Mouse (Mus musculus): ENCODE results near the gene Enpep. TPM values are rescaled to one million over a fixed set of nuclear protein-coding genes. Genes with fewer than 3 reads are reported as not detected.

Enpep gene
- polyA plus RNA-seq, 1 experiment = not detected

- no peaks in the 10 kb centered on the region for H3K79me3 ChIP-seq (ENCODE audit: low read depth)
- H3K36me3 ChIP-seq (ENCODE audit: control insufficient read depth, insufficient read depth) = no peaks in the 10 kb centered on the region
- H3K27me3 ChIP-seq (ENCODE audit: control insufficient read depth, insufficient read depth, insufficient read length) = no peaks in the 10 kb centered on the region
- H3ac ChIP-seq (ENCODE audit: control insufficient read depth, insufficient read length, low read depth) = no peak overlapping the region
- H3K4me3 ChIP-seq (ENCODE audit: insufficient read depth, poor library complexity, severe bottlenecking) = no peak overlapping the region
- TF ChIP-seq MAX (IDR thresholded peaks at IDR 0.05) (no peak), MYOG (IDR thresholded peaks at IDR 0.05; ENCODE audit: control insufficient read depth, extremely low read depth, insufficient read length) (no peak), USF1 (IDR thresholded peaks at IDR 0.05; ENCODE audit: low read depth) (no peak), FOSL1 (IDR thresholded peaks at IDR 0.05; ENCODE audit: insufficient read depth, low read length, poor library complexity, severe bottlenecking) (no peak), MYOD1 (IDR thresholded peaks at IDR 0.05; ENCODE audit: control insufficient read depth, insufficient read length, low read depth) (no peak), CTCF (IDR thresholded peaks at IDR 0.05; ENCODE audit: control insufficient read depth, insufficient read depth, insufficient read length) (no peak), CEBPB (IDR thresholded peaks at IDR 0.05; ENCODE audit: low read depth) (no peak)
- H3K79me2 ChIP-seq (ENCODE audit: control insufficient read depth, insufficient read depth) = no peaks in the 10 kb centered on the region
Observed at GRCm38 (mm10) chr3:129328056-129328455, 4.5 kb downstream of the Enpep start.

- H3K36me3 ChIP-seq (ENCODE audit: control insufficient read depth, insufficient read depth) = no peaks in the 10 kb centered on the region
- TF ChIP-seq USF1 (IDR thresholded peaks at IDR 0.05; ENCODE audit: low read depth) = no peak
- no peak for TF ChIP-seq FOSL1 (IDR thresholded peaks at IDR 0.05; ENCODE audit: insufficient read depth, low read length, poor library complexity, severe bottlenecking)
- TF ChIP-seq MYOD1 (IDR thresholded peaks at IDR 0.05; ENCODE audit: control insufficient read depth, insufficient read length, low read depth) = no peak
- TF ChIP-seq CEBPB (IDR thresholded peaks at IDR 0.05; ENCODE audit: low read depth) = no peak
- TF ChIP-seq MAX (IDR thresholded peaks at IDR 0.05) = no peak
- no peak for TF ChIP-seq MYOG (IDR thresholded peaks at IDR 0.05; ENCODE audit: control insufficient read depth, extremely low read depth, insufficient read length)
- TF ChIP-seq CTCF (IDR thresholded peaks at IDR 0.05; ENCODE audit: control insufficient read depth, insufficient read depth, insufficient read length) = no peak
- no peaks in the 10 kb centered on the region for H3K79me3 ChIP-seq (ENCODE audit: low read depth)
- H3K4me3 ChIP-seq (ENCODE audit: insufficient read depth, poor library complexity, severe bottlenecking) = no peak overlapping the region
- H3K79me2 ChIP-seq (ENCODE audit: control insufficient read depth, insufficient read depth) = no peaks in the 10 kb centered on the region
- no peak overlapping the region for H3ac ChIP-seq (ENCODE audit: control insufficient read depth, insufficient read length, low read depth)
- H3K27me3 ChIP-seq (ENCODE audit: control insufficient read depth, insufficient read depth, insufficient read length) = no peaks in the 10 kb centered on the region
Observed at GRCm38 (mm10) chr3:129321585-129321984, 10.9 kb downstream of the Enpep start.

GRCm38 (mm10) chr3:129317032-129317729, 15.3 kb downstream of the Enpep start:
- TF ChIP-seq MAX (IDR thresholded peaks at IDR 0.05) (no peak), MYOD1 (IDR thresholded peaks at IDR 0.05; ENCODE audit: control insufficient read depth, insufficient read length, low read depth) (no peak), USF1 (IDR thresholded peaks at IDR 0.05; ENCODE audit: low read depth) (no peak), FOSL1 (IDR thresholded peaks at IDR 0.05; ENCODE audit: insufficient read depth, low read length, poor library complexity, severe bottlenecking) (no peak), MYOG (IDR thresholded peaks at IDR 0.05; ENCODE audit: control insufficient read depth, extremely low read depth, insufficient read length) (no peak), CTCF (IDR thresholded peaks at IDR 0.05; ENCODE audit: control insufficient read depth, insufficient read depth, insufficient read length) (no peak), CEBPB (IDR thresholded peaks at IDR 0.05; ENCODE audit: low read depth) (no peak)
- Histone ChIP-seq H3K79me2 (ENCODE audit: control insufficient read depth, insufficient read depth) (no peaks in the 10 kb centered on the region), H3K4me3 (ENCODE audit: insufficient read depth, poor library complexity, severe bottlenecking) (no peak overlapping the region), H3K79me3 (ENCODE audit: low read depth) (no peaks in the 10 kb centered on the region), H3ac (ENCODE audit: control insufficient read depth, insufficient read length, low read depth) (no peak overlapping the region), H3K36me3 (ENCODE audit: control insufficient read depth, insufficient read depth) (no peaks in the 10 kb centered on the region), H3K27me3 (ENCODE audit: control insufficient read depth, insufficient read depth, insufficient read length) (no peaks in the 10 kb centered on the region)

GRCm38 (mm10) chr3:129313671-129314415, 18.7 kb downstream of the Enpep start:
- Histone ChIP-seq H3ac (ENCODE audit: control insufficient read depth, insufficient read length, low read depth) (no peak overlapping the region), H3K27me3 (ENCODE audit: control insufficient read depth, insufficient read depth, insufficient read length) (no peaks in the 10 kb centered on the region), H3K79me2 (ENCODE audit: control insufficient read depth, insufficient read depth) (no peaks in the 10 kb centered on the region), H3K4me3 (ENCODE audit: insufficient read depth, poor library complexity, severe bottlenecking) (no peak overlapping the region), H3K36me3 (ENCODE audit: control insufficient read depth, insufficient read depth) (no peaks in the 10 kb centered on the region), H3K79me3 (ENCODE audit: low read depth) (no peaks in the 10 kb centered on the region)
- TF ChIP-seq MYOG (IDR thresholded peaks at IDR 0.05; ENCODE audit: control insufficient read depth, extremely low read depth, insufficient read length) = no peak
- TF ChIP-seq MYOD1 (IDR thresholded peaks at IDR 0.05; ENCODE audit: control insufficient read depth, insufficient read length, low read depth) = no peak
- no peak for TF ChIP-seq FOSL1 (IDR thresholded peaks at IDR 0.05; ENCODE audit: insufficient read depth, low read length, poor library complexity, severe bottlenecking)
- TF ChIP-seq CEBPB (IDR thresholded peaks at IDR 0.05; ENCODE audit: low read depth) = no peak
- TF ChIP-seq USF1 (IDR thresholded peaks at IDR 0.05; ENCODE audit: low read depth) = no peak
- no peak for TF ChIP-seq MAX (IDR thresholded peaks at IDR 0.05)
- TF ChIP-seq CTCF (IDR thresholded peaks at IDR 0.05; ENCODE audit: control insufficient read depth, insufficient read depth, insufficient read length) = no peak

- H3K4me3 ChIP-seq (ENCODE audit: insufficient read depth, poor library complexity, severe bottlenecking) = no peak overlapping the region
- H3K27me3 ChIP-seq (ENCODE audit: control insufficient read depth, insufficient read depth, insufficient read length) = no peaks in the 10 kb centered on the region
- TF ChIP-seq FOSL1 (IDR thresholded peaks at IDR 0.05; ENCODE audit: insufficient read depth, low read length, poor library complexity, severe bottlenecking) (peak; percentile 15), MYOG (IDR thresholded peaks at IDR 0.05; ENCODE audit: control insufficient read depth, extremely low read depth, insufficient read length) (no peak), CEBPB (IDR thresholded peaks at IDR 0.05; ENCODE audit: low read depth) (no peak)
- no peak overlapping the region for H3ac ChIP-seq (ENCODE audit: control insufficient read depth, insufficient read length, low read depth)
- no peaks in the 10 kb centered on the region for H3K36me3 ChIP-seq (ENCODE audit: control insufficient read depth, insufficient read depth)
- no peaks in the 10 kb centered on the region for H3K79me2 ChIP-seq (ENCODE audit: control insufficient read depth, insufficient read depth)
- H3K79me3 ChIP-seq (ENCODE audit: low read depth) = no peaks in the 10 kb centered on the region
Observed at GRCm38 (mm10) chr3:129313221-129313620, 19.3 kb downstream of the Enpep start.
